Mouse (Mus musculus): ENCODE results near the gene Cldn20.
A peak's percentile ranks its signal among the peaks of the same experiment; 100 is the strongest.

Gene Cldn20

GRCm38 (mm10) chr17:3529523-3529922, 2.8 kb upstream of the Cldn20 start:
- DNase-seq (ENCODE audit: low spot score in 2 of 2) = no peak

DNA sequence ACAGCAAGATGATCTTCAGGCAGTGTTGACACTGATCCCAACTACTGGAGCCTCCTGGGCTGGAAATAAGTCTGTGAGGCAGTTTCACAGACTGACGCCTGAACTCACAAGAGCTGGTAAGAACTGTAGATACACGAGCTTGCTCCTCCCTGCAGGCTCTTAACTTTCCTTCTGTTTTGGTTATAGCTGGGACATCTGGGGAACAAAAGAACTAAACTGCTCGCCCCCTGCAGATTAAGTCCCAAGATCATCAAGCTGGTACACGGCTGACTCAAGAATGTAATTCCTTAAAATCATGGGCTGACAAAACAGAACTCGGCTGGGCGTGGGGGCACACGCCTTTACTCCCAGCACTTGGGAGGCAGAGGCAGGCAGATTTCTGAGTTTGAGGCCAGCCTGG, 1.8 kb upstream of the Cldn20 start:
- DNase-seq (ENCODE audit: low spot score in 2 of 2) = no peak

DNA sequence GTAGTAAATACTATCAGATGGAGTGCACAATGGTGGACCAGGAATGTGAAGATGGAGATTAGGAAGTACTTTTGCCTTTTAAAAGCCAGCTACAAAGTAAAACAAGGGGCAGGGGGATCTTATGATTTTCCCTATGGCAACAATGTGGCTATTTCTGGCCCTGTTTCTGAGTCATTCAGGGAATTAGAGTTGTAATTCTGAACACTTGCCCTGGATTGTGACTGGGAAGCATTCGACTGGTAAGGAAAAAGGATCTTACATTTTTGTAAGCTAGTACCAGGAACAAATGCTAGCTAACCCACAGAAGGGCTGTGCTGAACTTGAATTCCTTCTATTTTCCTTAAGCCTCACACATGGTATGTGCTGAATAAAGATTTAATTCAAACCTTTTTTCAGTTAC, 713 bp upstream of the Cldn20 start:
- DNase-seq (ENCODE audit: low spot score in 2 of 2) = no peak

- no peak for DNase-seq (ENCODE audit: low spot score in 2 of 2)
Measured at GRCm38 (mm10) chr17:3533425-3533824, 1.1 kb downstream of the Cldn20 start.

- no peak for DNase-seq (ENCODE audit: low spot score in 2 of 2)
Measured at GRCm38 (mm10) chr17:3540304-3540703, 8.0 kb downstream of the Cldn20 start.

DNA sequence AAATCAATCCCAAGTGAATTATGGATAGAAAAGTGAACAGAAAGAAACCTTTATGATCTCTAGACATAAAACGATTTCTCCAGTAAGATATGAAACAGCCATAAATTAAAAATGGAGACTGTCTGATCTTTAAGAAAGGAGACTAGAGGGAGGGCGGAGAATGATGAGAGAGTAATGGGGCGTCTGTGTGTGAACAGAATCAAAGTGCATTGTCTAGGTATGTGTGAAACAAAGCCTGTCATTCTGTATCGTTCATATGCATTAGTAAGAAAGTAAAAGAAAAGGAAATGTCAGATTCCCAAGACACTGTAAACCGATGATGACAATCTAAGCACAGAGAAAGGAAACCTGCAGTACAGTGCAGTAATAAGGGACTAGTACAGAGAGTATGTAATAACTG, 8.7 kb downstream of the Cldn20 start:
- no peak for DNase-seq (ENCODE audit: low spot score in 2 of 2)

DNA sequence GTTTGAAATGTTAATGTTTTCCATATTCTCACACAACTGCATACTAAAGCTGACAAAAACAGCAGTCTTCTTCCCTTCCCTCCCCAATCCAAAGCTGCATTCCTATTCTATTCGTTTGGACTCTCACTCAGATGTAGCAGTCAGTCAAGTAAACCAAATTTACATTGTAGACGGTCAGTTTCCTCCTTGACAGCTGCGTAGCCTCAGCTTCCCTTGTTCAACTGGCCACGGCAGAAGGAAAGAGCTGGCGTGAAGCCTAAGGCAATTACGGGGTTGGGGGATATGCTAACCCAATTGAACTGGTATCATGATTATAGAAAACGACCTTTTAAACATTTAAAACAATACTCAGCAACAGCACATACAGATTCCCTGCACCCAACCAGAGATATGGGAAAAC, 15.4 kb downstream of the Cldn20 start:
- DNase-seq (ENCODE audit: low spot score in 2 of 2) = no peak

DNA sequence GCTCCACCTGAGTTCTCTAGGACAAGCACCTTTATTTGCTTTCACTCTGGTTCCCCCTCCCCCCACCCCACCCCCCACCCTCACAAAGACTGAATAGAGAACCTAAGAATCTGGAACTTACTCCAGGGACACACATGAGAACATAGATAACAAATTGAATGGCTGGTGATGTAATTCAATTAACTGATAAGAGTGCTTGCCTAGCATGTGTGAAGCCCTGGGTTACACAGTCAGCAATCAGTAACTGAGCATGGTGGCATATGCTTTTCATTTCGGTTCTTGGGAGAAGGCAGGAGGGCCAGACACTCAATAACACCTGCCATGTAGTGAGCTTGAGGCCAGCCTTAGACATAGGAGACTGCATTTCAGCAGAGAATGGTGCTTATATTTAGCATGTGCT, 23.9 kb downstream of the Cldn20 start:
- DNase-seq (ENCODE audit: low spot score in 2 of 2) = no peak

GRCm38 (mm10) chr17:3557331-3558311, 25.3 kb downstream of the Cldn20 start, which contains the start of gene Tfb1m:
Gene Tfb1m (minus strand): TSS chr17:3557781.
- DNase-seq (ENCODE audit: low spot score in 2 of 2) = peak; percentile 98 to 99

GRCm38 (mm10) chr17:3558356-3558870, 26.1 kb downstream of the Cldn20 start:
- no peak for DNase-seq (ENCODE audit: low spot score in 2 of 2)

GRCm38 (mm10) chr17:3560534-3560933, 28.2 kb downstream of the Cldn20 start:
- DNase-seq (ENCODE audit: low spot score in 2 of 2) = no peak

DNA sequence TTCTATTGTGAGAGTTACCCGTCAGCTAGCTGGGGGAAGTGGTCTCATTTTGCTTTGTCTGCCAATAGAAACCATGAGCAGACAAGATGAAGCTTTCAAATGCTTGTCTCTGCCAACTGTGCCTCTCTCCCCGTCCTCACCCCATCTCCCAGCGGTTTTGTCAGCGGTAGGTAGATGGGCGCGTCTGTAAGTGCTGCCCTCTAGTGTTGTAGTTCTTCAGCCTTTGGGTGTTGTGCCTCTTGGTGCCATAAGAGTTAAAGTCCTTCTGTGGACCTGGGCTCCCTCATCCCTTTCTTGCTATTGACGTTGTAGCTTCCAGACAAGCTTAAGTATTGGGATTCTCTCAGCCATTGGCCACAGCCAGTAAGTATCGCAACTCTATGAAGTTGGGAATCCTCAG, 30.1 kb downstream of the Cldn20 start:
- DNase-seq (ENCODE audit: low spot score in 2 of 2) = no peak

- DNase-seq (ENCODE audit: low spot score in 2 of 2) = peak in 1 of 2 experiments; percentile 50
Measured at GRCm38 (mm10) chr17:3570876-3571275, 38.5 kb downstream of the Cldn20 start.
